Mouse (Mus musculus): Measurements from ENCODE around the gene Homer2.
A peak's percentile ranks its signal among the peaks of the same experiment; 100 is the strongest.

The Homer2 gene

GRCm38 (mm10) chr7:81707471-81708140, at the start of gene Homer2:
Homer2 (minus strand) TSS chr7:81707527.
- DNase-seq: no peak

- DNase-seq: no peak
These were observed 40.6 kb upstream of the Homer2 start for GRCm38 (mm10) chr7:81747956-81748355.

GRCm38 (mm10) chr7:81744145-81744544, 36.8 kb upstream of the Homer2 start:
- DNase-seq: peak; percentile 51

- no peak for DNase-seq
These were observed 32.7 kb upstream of the Homer2 start for GRCm38 (mm10) chr7:81740010-81740409.

GRCm38 (mm10) chr7:81738720-81739385, 31.5 kb upstream of the Homer2 start:
- no peak for DNase-seq

- DNase-seq: no peak
These were observed 28.1 kb upstream of the Homer2 start for GRCm38 (mm10) chr7:81735300-81736048.

- no peak for DNase-seq
These were observed 25.1 kb upstream of the Homer2 start for GRCm38 (mm10) chr7:81732183-81733089.

- no peak for DNase-seq
These were observed 23.9 kb upstream of the Homer2 start for GRCm38 (mm10) chr7:81731181-81731651.

- DNase-seq: no peak
These were observed 22.5 kb upstream of the Homer2 start for GRCm38 (mm10) chr7:81729787-81730186.

- no peak for DNase-seq
These were observed 20.4 kb upstream of the Homer2 start for GRCm38 (mm10) chr7:81727716-81728115.

GRCm38 (mm10) chr7:81726728-81727005, 19.3 kb upstream of the Homer2 start:
- DNase-seq: no peak

GRCm38 (mm10) chr7:81725986-81726727, 18.8 kb upstream of the Homer2 start:
- peak; percentile 35 for DNase-seq

GRCm38 (mm10) chr7:81723851-81724250, 16.5 kb upstream of the Homer2 start:
- DNase-seq: no peak

- DNase-seq: no peak
These were observed 13.9 kb upstream of the Homer2 start for GRCm38 (mm10) chr7:81721271-81721670.

GRCm38 (mm10) chr7:81719216-81719661, 11.9 kb upstream of the Homer2 start:
- DNase-seq: peak; percentile 45

- DNase-seq: no peak
These were observed 11.3 kb upstream of the Homer2 start for GRCm38 (mm10) chr7:81718657-81719056.

GRCm38 (mm10) chr7:81710166-81710565, 2.8 kb upstream of the Homer2 start:
- DNase-seq: no peak

- no peak for DNase-seq
These were observed 838 bp upstream of the Homer2 start for GRCm38 (mm10) chr7:81708165-81708564.

GRCm38 (mm10) chr7:81706416-81707391, 623 bp downstream of the Homer2 start:
- DNase-seq: peak; percentile 62

GRCm38 (mm10) chr7:81706027-81706415, 1.3 kb downstream of the Homer2 start:
- no peak for DNase-seq

- no peak for DNase-seq
These were observed 9.0 kb downstream of the Homer2 start for GRCm38 (mm10) chr7:81698357-81698756.
